Mouse (Mus musculus): Measurements from ENCODE around the gene U2surp. TPM values are rescaled to one million over a fixed set of nuclear protein-coding genes. Genes with fewer than 3 reads are reported as not detected.

Gene U2surp
- polyA plus RNA-seq, 1 experiment from 2014 or later, result 164 TPM

DNA sequence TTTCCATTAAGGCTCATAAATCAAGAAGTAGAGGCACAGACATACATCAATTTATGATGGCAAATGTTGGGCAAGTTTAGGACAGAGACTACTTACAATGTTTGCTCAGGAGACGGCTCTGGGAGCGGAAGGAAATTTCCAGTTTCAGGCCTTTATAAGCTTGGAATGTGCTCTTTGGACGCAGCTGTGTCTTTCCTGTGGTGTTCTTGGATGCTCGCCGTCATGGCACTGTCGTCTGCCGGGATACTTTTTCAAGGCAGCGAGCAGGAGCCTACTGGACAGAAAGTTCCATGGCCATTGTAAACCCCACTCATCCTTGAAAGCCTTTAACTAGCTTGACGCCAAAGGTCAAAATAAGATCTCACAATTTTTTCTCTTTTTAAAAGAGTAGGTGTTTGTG is 73.9 kb downstream of the U2surp start:
- no peaks in the 10 kb centered on the region for H3K27me3 ChIP-seq
- no peak overlapping the region for H3K27ac ChIP-seq
- H3K9ac ChIP-seq, result no peak overlapping the region
- no peak overlapping the region for H3K4me3 ChIP-seq
- no peaks in the 10 kb centered on the region for H3K9me3 ChIP-seq
- no peak overlapping the region for H3K4me2 ChIP-seq (replicated peaks)
- no peaks in the 10 kb centered on the region for H3K36me3 ChIP-seq
- 83% methylated on average over 9 of the region's 9 CpGs for WGBS
- ATAC-seq (ENCODE audit: insufficient number of reproducible peaks, insufficient read depth, low FRiP score, low TSS enrichment), result no peak
- H3K4me1 ChIP-seq, result peaks cover 10% of the 10 kb centered on the region; the same call in 1 of the 2 replicates

- ATAC-seq (ENCODE audit: insufficient number of reproducible peaks, insufficient read depth, low FRiP score, low TSS enrichment), result no peak
- H3K9ac ChIP-seq, result no peak overlapping the region
- 77% methylated on average over 4 of the region's 4 CpGs for WGBS
Measured at GRCm38 (mm10) chr9:95436294-95436613, 75.5 kb downstream of the U2surp start.

DNA sequence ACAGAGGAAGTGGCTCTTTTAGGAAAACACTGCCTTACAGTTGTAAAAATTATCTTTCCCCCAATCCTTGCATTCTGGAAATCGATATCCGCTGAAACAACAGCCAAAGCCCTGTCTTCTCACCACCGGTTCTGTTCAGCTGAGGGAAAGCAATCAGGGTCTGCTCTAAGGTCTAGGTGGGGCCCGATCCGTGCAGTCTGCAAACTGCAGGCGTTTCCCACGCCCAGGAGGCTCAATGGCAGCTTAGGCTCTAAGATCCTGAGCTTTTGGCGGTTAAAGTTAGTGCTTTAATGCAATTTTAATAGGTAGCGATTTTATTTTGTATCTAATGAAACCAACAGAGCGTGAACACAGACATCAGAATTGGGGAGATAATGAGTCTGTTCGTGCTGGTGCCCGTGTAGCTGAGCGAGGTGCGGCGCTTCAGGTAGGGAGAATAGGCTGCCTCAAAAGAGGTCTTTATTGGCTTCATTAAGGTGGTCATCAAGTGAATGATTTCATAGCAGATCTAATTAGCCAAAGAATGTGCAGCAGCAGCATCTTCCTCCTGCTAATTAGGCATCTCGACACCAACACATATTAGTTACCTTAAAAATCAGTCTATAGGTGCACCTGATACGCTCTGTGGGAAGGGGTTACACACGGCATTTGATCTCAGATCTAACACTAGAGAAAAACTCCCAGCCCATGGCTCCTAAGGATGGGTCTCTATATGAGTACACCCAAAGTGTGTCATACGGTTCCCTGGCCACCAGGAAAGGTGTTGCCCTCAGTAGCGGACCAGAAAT is 76.1 kb downstream of the U2surp start:
- ATAC-seq (ENCODE audit: insufficient number of reproducible peaks, insufficient read depth, low FRiP score, low TSS enrichment), result no peak
- no peaks in the 10 kb centered on the region for H3K36me3 ChIP-seq
- no peaks in the 10 kb centered on the region for H3K27me3 ChIP-seq
- H3K4me3 ChIP-seq, result no peak overlapping the region
- no peak overlapping the region for H3K27ac ChIP-seq
- H3K9me3 ChIP-seq, result no peaks in the 10 kb centered on the region
- 74% methylated on average over 20 of the region's 20 CpGs for WGBS
- no peaks in the 10 kb centered on the region for H3K4me1 ChIP-seq
- H3K4me2 ChIP-seq (replicated peaks), result no peak overlapping the region
- H3K9ac ChIP-seq, result no peak overlapping the region

More at GRCm38 (mm10) chr9:95436294-95436613, 75.5 kb downstream of the U2surp start:
- no peak overlapping the region for H3K27ac ChIP-seq
- H3K36me3 ChIP-seq, result no peaks in the 10 kb centered on the region
- no peaks in the 10 kb centered on the region for H3K27me3 ChIP-seq
- H3K9me3 ChIP-seq, result no peaks in the 10 kb centered on the region
- H3K4me3 ChIP-seq, result no peak overlapping the region
- H3K4me2 ChIP-seq (replicated peaks), result no peak overlapping the region
- no peaks in the 10 kb centered on the region for H3K4me1 ChIP-seq

DNA sequence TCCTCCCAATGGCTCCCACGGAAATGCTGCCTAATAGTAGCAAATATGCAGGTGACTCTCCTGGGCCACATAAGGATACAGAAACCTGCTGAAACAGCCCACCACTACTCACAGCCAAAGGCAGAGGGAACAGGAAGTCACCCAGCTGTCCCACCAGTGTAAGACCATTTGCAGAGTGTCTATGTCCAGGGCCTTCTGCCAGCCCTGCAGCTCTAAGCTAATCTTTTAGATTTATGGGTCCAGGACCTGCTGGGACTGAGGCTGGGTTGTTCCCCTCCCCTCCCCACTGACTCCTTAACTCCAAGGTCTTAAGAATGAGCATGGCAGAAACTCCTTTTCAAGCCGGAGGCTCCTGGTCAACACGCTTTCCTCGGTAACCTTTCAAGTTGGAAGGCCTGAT is 83.5 kb downstream of the U2surp start:
- H3K27ac ChIP-seq, result no peak overlapping the region
- H3K9me3 ChIP-seq, result no peaks in the 10 kb centered on the region
- H3K4me2 ChIP-seq (replicated peaks), result no peak overlapping the region
- no peaks in the 10 kb centered on the region for H3K4me1 ChIP-seq
- no peak overlapping the region for H3K4me3 ChIP-seq
- no peaks in the 10 kb centered on the region for H3K36me3 ChIP-seq
- H3K27me3 ChIP-seq, result no peaks in the 10 kb centered on the region
- no peak overlapping the region for H3K9ac ChIP-seq
- WGBS, result 91% methylated on average over 4 of the region's 4 CpGs
- ATAC-seq (ENCODE audit: insufficient number of reproducible peaks, insufficient read depth, low FRiP score, low TSS enrichment), result no peak

DNA sequence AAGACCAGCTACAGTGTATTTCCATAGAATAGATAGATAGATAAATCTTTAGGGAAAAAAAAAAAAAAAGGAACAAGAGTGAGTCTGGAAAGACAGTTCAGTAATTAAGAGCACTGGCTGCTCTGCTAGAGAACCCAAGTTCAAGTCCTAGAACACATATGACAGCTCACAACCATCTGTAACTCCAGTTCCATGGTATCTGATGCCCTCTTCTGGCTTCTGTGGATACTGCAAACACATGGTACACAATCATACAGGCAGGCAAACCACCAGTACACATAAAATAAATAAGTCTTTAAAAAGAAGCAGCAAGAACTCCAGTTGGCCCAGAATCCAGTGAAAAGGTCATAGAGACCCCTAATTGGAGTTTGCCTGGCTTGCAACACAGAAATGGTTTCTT is 97.9 kb downstream of the U2surp start:
- Histone ChIP-seq H3K4me3 (no peak overlapping the region), H3K27ac (no peak overlapping the region), H3K36me3 (no peaks in the 10 kb centered on the region), H3K4me1 (no peaks in the 10 kb centered on the region), H3K9me3 (no peaks in the 10 kb centered on the region), H3K27me3 (no peaks in the 10 kb centered on the region), H3K4me2 (replicated peaks) (no peak overlapping the region), H3K9ac (no peak overlapping the region)
- ATAC-seq (ENCODE audit: insufficient number of reproducible peaks, insufficient read depth, low FRiP score, low TSS enrichment), result no peak

GRCm38 (mm10) chr9:95412047-95412446 is 99.7 kb downstream of the U2surp start:
- Histone ChIP-seq H3K9me3 (no peaks in the 10 kb centered on the region), H3K27me3 (no peaks in the 10 kb centered on the region), H3K4me2 (replicated peaks) (no peak overlapping the region), H3K27ac (no peak overlapping the region), H3K4me1 (peaks cover 4% of the 10 kb centered on the region; the same call in 1 of the 2 replicates), H3K4me3 (no peak overlapping the region), H3K36me3 (no peaks in the 10 kb centered on the region), H3K9ac (no peak overlapping the region)
- ATAC-seq (ENCODE audit: insufficient number of reproducible peaks, insufficient read depth, low FRiP score, low TSS enrichment), result no peak
- WGBS, result 80% methylated on average over 4 of the region's 4 CpGs

- Histone ChIP-seq H3K27ac (peak overlapping the region; percentile 76), H3K4me2 (replicated peaks) (peak overlapping the region; percentile 91), H3K36me3 (peaks cover 6% of the 10 kb centered on the region; the same call in 1 of the 2 replicates), H3K9ac (peak overlapping the region; percentile 87), H3K9me3 (no peaks in the 10 kb centered on the region), H3K4me3 (peak overlapping the region; percentile 78), H3K4me1 (peaks cover 23% of the 10 kb centered on the region), H3K27me3 (no peaks in the 10 kb centered on the region)
- peak; percentile 23; the same call in 1 of the 2 replicates for ATAC-seq (ENCODE audit: insufficient number of reproducible peaks, insufficient read depth, low FRiP score, low TSS enrichment)
- 2% methylated on average over 24 of the region's 24 CpGs for WGBS
Measured at GRCm38 (mm10) chr9:95407586-95408220, 104.1 kb downstream of the U2surp start.

Other genes with a start within 250 kb of the U2surp start
- 10.1 and 10.8 TPM in 2 replicates for gene Chst2, start 105.3 kb downstream of the U2surp start, polyA plus RNA-seq (2016; fragmentation: Nextera tagmentation; extraction: Ambion mirVana)
- gene Paqr9, start 47.7 kb upstream of the U2surp start, polyA plus RNA-seq (2016; fragmentation: Nextera tagmentation; extraction: Ambion mirVana), result 0.45 and 0.62 TPM in 2 replicates
- 6.7 and 8.8 TPM in 2 replicates for gene Pcolce2, start 125.6 kb upstream of the U2surp start, polyA plus RNA-seq (2016; fragmentation: Nextera tagmentation; extraction: Ambion mirVana)
- gene Trpc1, start 238.4 kb upstream of the U2surp start, polyA plus RNA-seq (2016; fragmentation: Nextera tagmentation; extraction: Ambion mirVana), result 3.2 and 3.6 TPM in 2 replicates

Measured in embryonic facial prominence, embryonic 12.5 days (tissue).